Mouse (Mus musculus) myocyte (in vitro differentiated cells): ENCODE data around the gene Rab20. TPM values are rescaled to one million over a fixed set of nuclear protein-coding genes. Genes with fewer than 3 reads are reported as not detected.

Experiments
- H3K27me3 ChIP-seq: one replicate; pipeline ENCODE4 v1.6.1; 2011; ENCODE audit not compliant: control insufficient read depth, insufficient read depth, insufficient read length
- H3K36me3 ChIP-seq: one replicate; pipeline ENCODE4 v1.6.1; 2011; ENCODE audit not compliant: control insufficient read depth, insufficient read depth
- H3K4me2 ChIP-seq: one replicate; pipeline ENCODE4 v1.6.1; 2011; ENCODE audit warnings: low read depth, control low read depth
- H3K4me3 ChIP-seq: one replicate; pipeline ENCODE4 v1.5.1; 2011; ENCODE audit warnings: mild to moderate bottlenecking, control low read depth, moderate library complexity
- H3K79me2 ChIP-seq: one replicate; pipeline ENCODE4 v1.6.1; 2011; ENCODE audit not compliant: control insufficient read depth, insufficient read depth
- H3ac ChIP-seq: one replicate; pipeline ENCODE4 v1.6.1; 2011; ENCODE audit not compliant: control insufficient read depth, insufficient read length
- CEBPB ChIP-seq: IDR thresholded peaks from 2 replicates; pipeline ENCODE4 v1.6.1; 2011; ENCODE audit warnings: mild to moderate bottlenecking, moderate library complexity; ENCODE audit not compliant: poor library complexity, insufficient read depth, severe bottlenecking
- E2F4 ChIP-seq: IDR thresholded peaks from one replicate; pipeline ENCODE4 v1.6.1; 2011; ENCODE audit warnings: mild to moderate bottlenecking, control low read depth, moderate library complexity; ENCODE audit not compliant: insufficient read depth
- MAX ChIP-seq: IDR thresholded peaks from one replicate; pipeline ENCODE4 v1.6.1; 2011; ENCODE audit warnings: low read depth, mild to moderate bottlenecking, control low read depth
- MYOD1 ChIP-seq, 3 experiments: IDR thresholded peaks; one replicate each; pipeline ENCODE4 v1.6.1; 2011; ENCODE audit warnings: control low read depth in 2 of 3, low read depth in 2 of 3, mild to moderate bottlenecking in 2 of 3, moderate library complexity in 1 of 3; ENCODE audit not compliant: insufficient read length in 2 of 3, control insufficient read depth in 1 of 3
- MYOG ChIP-seq, 3 experiments: IDR thresholded peaks; one replicate each; pipeline ENCODE4 v1.6.1; 2011; ENCODE audit warnings: control low read depth in 2 of 3, low read depth in 2 of 3, mild to moderate bottlenecking in 2 of 3; ENCODE audit not compliant: insufficient read length in 2 of 3, control insufficient read depth in 1 of 3, insufficient read depth in 1 of 3
- POLR2A ChIP-seq: IDR thresholded peaks from one replicate; pipeline ENCODE4 v1.6.1; 2011; ENCODE audit warnings: low read depth, mild to moderate bottlenecking, control low read depth, moderate library complexity; ENCODE audit not compliant: insufficient read length
- POLR2AphosphoS2 ChIP-seq: IDR thresholded peaks from one replicate; pipeline ENCODE4 v1.6.1; 2011; ENCODE audit warnings: low read depth, control low read depth; ENCODE audit not compliant: insufficient read length
- REST ChIP-seq: IDR thresholded peaks from one replicate; pipeline ENCODE4 v1.6.1; 2011; ENCODE audit warnings: mild to moderate bottlenecking, control low read depth, moderate library complexity; ENCODE audit not compliant: insufficient read depth, insufficient read length
- SRF ChIP-seq: IDR thresholded peaks from one replicate; pipeline ENCODE4 v1.6.1; 2011; ENCODE audit warnings: low read depth; ENCODE audit not compliant: control insufficient read depth, insufficient read length
- TCF12 ChIP-seq: IDR thresholded peaks from one replicate; pipeline ENCODE4 v1.6.1; 2011; ENCODE audit warnings: mild to moderate bottlenecking, control low read depth; ENCODE audit not compliant: poor library complexity, insufficient read depth, severe bottlenecking
- TCF3 ChIP-seq: IDR thresholded peaks from one replicate; pipeline ENCODE4 v1.6.1; 2011; ENCODE audit warnings: low read depth, control low read depth; ENCODE audit not compliant: insufficient read length
- USF1 ChIP-seq: IDR thresholded peaks from one replicate; pipeline ENCODE4 v1.6.1; 2011; ENCODE audit warnings: low read depth, mild to moderate bottlenecking, control low read depth, moderate library complexity
- polyA plus RNA-seq: library from polyadenylated mRNA; unstranded; fragments of >200 nt; fragmentation: generic; extraction: Trizol; gene quantifications from one replicate; pipeline ENCODE4 v1.2.1, GENCODE M21; 2012; ENCODE audit warnings: missing spikeins

Rab20 gene
- polyA plus RNA-seq, 1 experiment: 1.2 TPM

DNA sequence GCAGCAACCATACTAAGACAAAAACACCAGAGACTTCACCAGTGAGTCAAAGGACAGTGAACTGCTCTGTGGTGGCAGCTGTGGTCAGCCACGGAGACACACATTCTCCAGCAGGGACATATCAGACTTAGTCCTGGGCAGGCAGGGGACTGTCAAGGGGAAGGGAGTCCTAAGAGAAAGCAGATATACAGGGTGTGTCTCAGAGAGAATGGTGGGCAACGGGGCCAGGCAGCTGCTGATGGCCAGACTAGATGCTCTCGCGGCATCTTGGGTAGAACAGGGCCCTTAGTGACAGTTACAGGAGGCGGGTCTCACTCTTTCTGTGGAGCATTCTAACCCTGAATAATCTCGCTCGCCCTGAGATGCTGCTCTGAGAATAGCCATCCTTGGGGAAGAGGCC lies 34.3 kb downstream of the Rab20 start:
- no peak overlapping the region for H3K4me2 ChIP-seq
- H3K4me3 ChIP-seq: no peak overlapping the region
- no peaks in the 10 kb centered on the region for H3K27me3 ChIP-seq
- peak in 1 of 3 experiments; percentile 9 for TF ChIP-seq MYOD1 (IDR thresholded peaks at IDR 0.05; ENCODE audit: control insufficient read depth in 1 of 3, insufficient read length in 2 of 3, low read depth in 2 of 3)
- TF ChIP-seq MYOG (IDR thresholded peaks at IDR 0.05; ENCODE audit: control insufficient read depth in 1 of 3, insufficient read depth in 1 of 3, insufficient read length in 2 of 3, low read depth in 2 of 3): peak in 1 of 3 experiments; percentile 20
- no peak for TF ChIP-seq POLR2A
- no peaks in the 10 kb centered on the region for H3K79me2 ChIP-seq
- H3K36me3 ChIP-seq: peaks cover 3% of the 10 kb centered on the region
- no peak overlapping the region for H3ac ChIP-seq

DNA sequence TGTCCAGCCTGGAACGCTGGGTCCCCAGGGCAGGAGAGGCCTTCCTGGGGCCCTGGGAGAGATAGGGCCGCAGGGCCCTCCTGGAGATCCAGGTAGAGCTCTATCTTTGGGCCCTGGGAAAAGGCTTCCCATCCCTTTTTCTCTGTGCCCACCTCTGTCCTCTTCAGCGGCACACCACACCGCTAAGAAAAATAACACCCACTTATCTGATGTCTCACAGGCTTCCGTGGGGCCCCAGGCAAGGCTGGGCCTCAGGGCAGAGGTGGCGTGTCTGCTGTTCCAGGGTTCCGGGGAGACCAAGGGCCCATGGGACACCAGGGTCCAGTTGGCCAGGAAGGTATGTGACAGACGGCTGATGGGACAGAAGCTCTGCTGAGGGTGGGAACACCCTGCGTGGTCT lies 34.9 kb downstream of the Rab20 start:
- no peak overlapping the region for H3ac ChIP-seq
- TF ChIP-seq MYOG (IDR thresholded peaks at IDR 0.05; ENCODE audit: control insufficient read depth in 1 of 3, insufficient read depth in 1 of 3, insufficient read length in 2 of 3, low read depth in 2 of 3) (no peak), SRF (no peak), TCF12 (no peak), POLR2A (no peak), E2F4 (no peak), REST (no peak), CEBPB (no peak), USF1 (no peak), POLR2AphosphoS2 (no peak), MYOD1 (IDR thresholded peaks at IDR 0.05; ENCODE audit: control insufficient read depth in 1 of 3, insufficient read length in 2 of 3, low read depth in 2 of 3) (no peak)
- H3K36me3 ChIP-seq: peaks cover 3% of the 10 kb centered on the region

DNA sequence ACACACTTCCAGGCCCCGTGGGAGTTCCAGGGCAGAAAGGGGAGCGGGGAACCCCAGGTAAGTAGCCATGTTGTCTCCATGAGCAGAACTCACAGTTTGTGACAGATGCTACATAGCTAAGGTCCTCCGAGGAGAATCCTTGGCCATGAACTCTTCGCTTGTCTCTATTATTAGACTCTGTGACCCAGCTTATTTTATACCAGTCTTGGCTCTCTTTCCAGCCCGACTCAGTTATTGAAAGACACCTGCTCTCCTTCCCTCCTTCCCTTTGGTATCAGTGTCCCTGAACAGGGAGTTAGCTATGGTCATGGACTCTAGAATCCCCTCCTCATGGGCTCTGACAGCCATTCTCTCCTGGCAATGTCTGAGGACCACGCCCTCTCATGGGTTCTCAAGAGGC lies 37.2 kb downstream of the Rab20 start:
- H3K36me3 ChIP-seq: peaks cover 3% of the 10 kb centered on the region
- TF ChIP-seq POLR2AphosphoS2 (no peak), TCF3 (no peak), TCF12 (no peak), REST (no peak), CEBPB (no peak), MYOG (IDR thresholded peaks at IDR 0.05; ENCODE audit: control insufficient read depth in 1 of 3, insufficient read depth in 1 of 3, insufficient read length in 2 of 3, low read depth in 2 of 3) (no peak), USF1 (no peak), E2F4 (no peak)
- H3K79me2 ChIP-seq: no peaks in the 10 kb centered on the region
- no peak overlapping the region for H3K4me3 ChIP-seq
- H3K27me3 ChIP-seq: no peaks in the 10 kb centered on the region
- no peak overlapping the region for H3ac ChIP-seq
- H3K4me2 ChIP-seq: no peak overlapping the region

More for the DNA sequence above, 34.9 kb downstream of the Rab20 start:
- no peak overlapping the region for H3K4me2 ChIP-seq
- H3K27me3 ChIP-seq: no peaks in the 10 kb centered on the region
- H3K4me3 ChIP-seq: no peak overlapping the region
- no peaks in the 10 kb centered on the region for H3K79me2 ChIP-seq

DNA sequence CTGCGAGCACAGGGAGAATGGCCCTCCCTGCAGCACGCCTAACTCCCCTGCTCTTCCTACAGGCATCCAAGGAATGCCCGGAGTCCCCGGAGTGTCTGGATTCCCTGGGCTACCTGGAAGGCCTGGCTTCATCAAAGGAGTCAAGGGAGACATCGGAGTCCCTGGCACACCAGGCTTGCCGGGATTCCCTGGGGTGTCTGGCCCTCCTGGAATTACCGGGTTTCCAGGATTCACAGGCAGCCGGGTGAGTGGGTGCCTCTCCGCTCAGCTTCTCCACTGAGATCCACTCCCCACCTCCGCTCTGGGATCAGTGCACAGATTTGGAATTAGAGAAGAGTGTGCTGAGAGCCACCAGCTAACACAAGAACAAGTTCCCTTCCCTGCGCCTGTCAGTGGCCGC lies 40.6 kb downstream of the Rab20 start:
- Histone ChIP-seq H3K27me3 (no peaks in the 10 kb centered on the region), H3K4me2 (no peak overlapping the region), H3ac (no peak overlapping the region), H3K36me3 (no peaks in the 10 kb centered on the region), H3K4me3 (no peak overlapping the region), H3K79me2 (no peaks in the 10 kb centered on the region)
- TF ChIP-seq CEBPB (no peak), REST (no peak), E2F4 (no peak), TCF3 (no peak), SRF (no peak), USF1 (no peak), MYOG (IDR thresholded peaks at IDR 0.05; ENCODE audit: control insufficient read depth in 1 of 3, insufficient read depth in 1 of 3, insufficient read length in 2 of 3, low read depth in 2 of 3) (no peak)

DNA sequence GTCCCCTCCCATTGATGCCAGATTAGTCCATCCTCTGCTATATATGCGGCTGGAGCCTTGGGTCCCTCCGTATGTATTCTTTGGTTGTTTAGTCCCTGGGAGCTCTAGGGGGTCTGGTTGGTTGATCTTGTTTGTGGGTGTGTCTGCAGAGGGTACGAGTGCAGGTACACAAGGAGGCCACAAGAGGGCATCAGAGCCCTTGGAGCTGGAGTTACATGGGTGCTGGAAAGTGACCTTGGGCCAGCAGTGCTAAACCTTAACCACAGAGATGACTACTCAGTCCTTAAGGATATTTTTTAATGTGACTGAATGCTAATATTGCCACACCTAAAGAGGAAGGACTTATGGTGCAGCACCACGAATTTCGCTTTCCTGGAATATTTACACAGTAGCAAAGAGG lies 47.8 kb downstream of the Rab20 start:
- Histone ChIP-seq H3K36me3 (no peaks in the 10 kb centered on the region), H3ac (no peak overlapping the region), H3K79me2 (no peaks in the 10 kb centered on the region), H3K27me3 (no peaks in the 10 kb centered on the region), H3K4me2 (no peak overlapping the region), H3K4me3 (no peak overlapping the region)
- TF ChIP-seq TCF3 (no peak), SRF (no peak), POLR2A (no peak), MYOD1 (IDR thresholded peaks at IDR 0.05; ENCODE audit: control insufficient read depth in 1 of 3, insufficient read length in 2 of 3, low read depth in 2 of 3) (no peak), REST (no peak), MYOG (IDR thresholded peaks at IDR 0.05; ENCODE audit: control insufficient read depth in 1 of 3, insufficient read depth in 1 of 3, insufficient read length in 2 of 3, low read depth in 2 of 3) (no peak), MAX (no peak), TCF12 (no peak), CEBPB (no peak), E2F4 (no peak), USF1 (no peak), POLR2AphosphoS2 (no peak)

DNA sequence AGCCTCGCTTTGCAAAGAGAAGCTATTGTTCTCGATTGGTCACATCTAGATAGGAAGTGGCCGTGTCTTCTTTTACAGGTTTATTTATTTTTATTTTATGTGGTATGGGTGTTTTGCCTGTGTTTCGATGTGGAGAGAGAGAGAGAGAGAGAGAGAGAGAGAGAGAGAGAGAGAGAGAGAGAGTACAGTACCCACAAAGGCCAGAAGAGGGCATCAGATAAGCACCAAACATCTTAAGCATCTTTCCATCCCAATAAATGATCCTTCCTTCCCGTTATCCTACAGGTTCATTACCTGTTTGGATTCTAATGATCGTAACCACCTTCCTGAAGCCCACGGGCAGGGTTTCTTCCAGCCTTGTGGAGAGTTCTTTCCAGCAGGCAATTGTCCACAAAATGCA lies 55.4 kb downstream of the Rab20 start:
- Histone ChIP-seq H3K4me3 (no peak overlapping the region), H3K27me3 (no peaks in the 10 kb centered on the region), H3K36me3 (no peaks in the 10 kb centered on the region), H3K79me2 (no peaks in the 10 kb centered on the region), H3K4me2 (no peak overlapping the region), H3ac (no peak overlapping the region)
- TF ChIP-seq SRF: no peak
